Mouse (Mus musculus) heart, postnatal 25 days (tissue): ENCODE data around the gene Nup214. TPM values are rescaled to one million over a fixed set of nuclear protein-coding genes. Genes with fewer than 3 reads are reported as not detected.
"Not testable (repeated sequence)": the region's sequence is repeated elsewhere in the genome, so short reads cannot be mapped to it uniquely, and the experiment has no call there.

Experiments used
- DNase-seq: peaks from one replicate; pipeline ENCODE4 v3.0.0; 2022; ENCODE audit warnings: low spot score
- intact Hi-C: fragments of 180-260 bp; cut with DNase I; formaldehyde crosslinking; loops from one replicate; pipeline ENCODE4 v1.15.1; 2025
- total RNA-seq, 2 experiments: library from RNA; stranded (reverse); gene quantifications; 2 replicates each; pipeline ENCODE4 v1.2.3; 2021

The Nup214 gene
- total RNA-seq, 2 experiments from 2014 or later: 27.4 to 28.3 TPM

- DNase-seq: no peak
- intact Hi-C loops: no loop called here
Measured at GRCm38 (mm10) chr2:32038661-32039081, 64.4 kb downstream of the Nup214 start.

- intact Hi-C loops: loop anchor here (5.0 kb wide), 1 partner anchor 42 kb away; the partner anchor contains the start of gene Fam78a
- not testable (repeated sequence) for DNase-seq
Measured at GRCm38 (mm10) chr2:32040646-32041045, 66.4 kb downstream of the Nup214 start.

GRCm38 (mm10) chr2:32041087-32041486 lies 66.9 kb downstream of the Nup214 start:
- DNase-seq: no peak
- intact Hi-C loops: loop anchor here (5.0 kb wide), 1 partner anchor 41 kb away; the partner anchor contains the start of gene Fam78a

GRCm38 (mm10) chr2:32043836-32044235 lies 69.6 kb downstream of the Nup214 start:
- DNase-seq: no peak
- intact Hi-C loops: loop anchor here (5.0 kb wide), 1 partner anchor 38 kb away; the partner anchor contains the start of gene Fam78a

GRCm38 (mm10) chr2:32045375-32045774 lies 71.1 kb downstream of the Nup214 start:
- intact Hi-C loops: loop anchor here (5.0 kb wide), 1 partner anchor 87 kb away; no protein-coding TSS in a partner anchor
- DNase-seq: no peak

GRCm38 (mm10) chr2:32046009-32046408 lies 71.8 kb downstream of the Nup214 start:
- DNase-seq: no peak
- intact Hi-C loops: loop anchor here (5.0 kb wide), 1 partner anchor 86 kb away; no protein-coding TSS in a partner anchor

- DNase-seq: no peak
- intact Hi-C loops: loop anchor here (5.0 kb wide), 1 partner anchor 85 kb away; no protein-coding TSS in a partner anchor
Measured at GRCm38 (mm10) chr2:32047323-32047722, 73.1 kb downstream of the Nup214 start.

- DNase-seq: no peak
- intact Hi-C loops: no loop called here
Measured at GRCm38 (mm10) chr2:32051791-32052190, 77.6 kb downstream of the Nup214 start.

- DNase-seq: no peak
- intact Hi-C loops: no loop called here
Measured at GRCm38 (mm10) chr2:32052418-32052817, 78.2 kb downstream of the Nup214 start.

- intact Hi-C loops: no loop called here
- DNase-seq: no peak
Measured at GRCm38 (mm10) chr2:32055357-32055965, 81.2 kb downstream of the Nup214 start.

GRCm38 (mm10) chr2:32056524-32056923 lies 82.3 kb downstream of the Nup214 start:
- intact Hi-C loops: no loop called here
- DNase-seq: no peak

GRCm38 (mm10) chr2:32057360-32057759 lies 83.1 kb downstream of the Nup214 start:
- intact Hi-C loops: no loop called here
- DNase-seq: no peak

GRCm38 (mm10) chr2:32057794-32058193 lies 83.6 kb downstream of the Nup214 start:
- intact Hi-C loops: no loop called here
- DNase-seq: no peak

- intact Hi-C loops: no loop called here
- DNase-seq: no peak
Measured at GRCm38 (mm10) chr2:32058241-32058640, 84.0 kb downstream of the Nup214 start.

GRCm38 (mm10) chr2:32058716-32059115 lies 84.5 kb downstream of the Nup214 start:
- DNase-seq: no peak
- intact Hi-C loops: no loop called here

GRCm38 (mm10) chr2:32059613-32060012 lies 85.4 kb downstream of the Nup214 start:
- no peak for DNase-seq

GRCm38 (mm10) chr2:32060228-32060805 lies 86.1 kb downstream of the Nup214 start:
- intact Hi-C loops: no loop called here
- no peak for DNase-seq

More at GRCm38 (mm10) chr2:32059613-32060012, 85.4 kb downstream of the Nup214 start:
- intact Hi-C loops: no loop called here

- intact Hi-C loops: no loop called here
- DNase-seq: no peak
Measured at GRCm38 (mm10) chr2:32061189-32061588, 87.0 kb downstream of the Nup214 start.

GRCm38 (mm10) chr2:32061722-32062505 lies 87.7 kb downstream of the Nup214 start:
- intact Hi-C loops: no loop called here
- DNase-seq: no peak

- intact Hi-C loops: no loop called here
- no peak for DNase-seq
Measured at GRCm38 (mm10) chr2:32062626-32063410, 88.6 kb downstream of the Nup214 start.
